Mouse (Mus musculus): ENCODE results near the gene Dram2.
"Not testable (repeated sequence)": the region's sequence is repeated elsewhere in the genome, so short reads cannot be mapped to it uniquely, and the experiment has no call there.

Gene Dram2

DNA sequence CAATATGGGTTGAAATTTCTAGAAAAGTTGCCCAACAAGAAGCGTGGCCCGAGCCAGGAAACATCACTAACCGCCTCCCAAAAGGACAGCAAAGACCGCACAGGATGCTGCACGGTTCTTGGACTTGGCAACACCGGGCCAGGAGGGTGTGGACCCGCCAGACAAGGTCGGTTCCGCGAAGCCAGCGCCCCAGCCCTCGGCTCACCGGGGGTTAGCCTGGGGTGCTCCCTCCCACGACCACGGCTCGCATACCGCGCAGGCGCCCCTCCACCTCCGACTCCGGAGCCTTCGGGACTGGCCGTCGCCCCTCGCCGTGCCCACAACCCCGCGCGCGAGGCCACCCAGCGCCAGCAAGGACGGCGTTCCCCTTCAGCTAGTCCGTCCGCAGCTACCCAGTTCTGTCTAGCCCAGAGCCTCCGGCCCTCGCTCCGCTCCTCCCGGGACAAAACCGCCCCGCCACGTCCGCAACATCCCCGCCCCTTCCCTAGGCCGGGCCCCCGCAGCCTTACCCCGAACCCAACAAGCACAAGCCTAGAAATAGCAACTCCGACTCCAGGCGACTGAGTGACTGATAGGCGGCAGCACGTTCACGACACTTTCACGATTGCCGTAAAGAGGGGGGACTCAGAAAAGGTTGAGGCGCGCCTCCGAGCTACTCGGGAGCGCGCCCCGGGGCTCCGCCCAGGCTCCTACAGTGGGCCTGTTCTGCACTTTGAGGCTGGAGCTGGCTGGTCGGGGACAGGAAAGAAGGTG, at the start of gene Dram2, which contains the start of gene Cept1:
TSS of gene Dram2 (plus strand) at position 628 of the 753 bp plus-strand sequence.
TSS of gene Cept1 (minus strand) at position 632 of the 753 bp plus-strand sequence.
- DNase-seq (ENCODE audit: low spot score in 2 of 2) = peak; percentile 71 to 88

GRCm38 (mm10) chr3:106500510-106500909, 47.1 kb upstream of the Dram2 start:
- no peak for DNase-seq (ENCODE audit: low spot score in 2 of 2)

GRCm38 (mm10) chr3:106502892-106503291, 44.7 kb upstream of the Dram2 start:
- DNase-seq (ENCODE audit: low spot score in 2 of 2) = no peak

DNA sequence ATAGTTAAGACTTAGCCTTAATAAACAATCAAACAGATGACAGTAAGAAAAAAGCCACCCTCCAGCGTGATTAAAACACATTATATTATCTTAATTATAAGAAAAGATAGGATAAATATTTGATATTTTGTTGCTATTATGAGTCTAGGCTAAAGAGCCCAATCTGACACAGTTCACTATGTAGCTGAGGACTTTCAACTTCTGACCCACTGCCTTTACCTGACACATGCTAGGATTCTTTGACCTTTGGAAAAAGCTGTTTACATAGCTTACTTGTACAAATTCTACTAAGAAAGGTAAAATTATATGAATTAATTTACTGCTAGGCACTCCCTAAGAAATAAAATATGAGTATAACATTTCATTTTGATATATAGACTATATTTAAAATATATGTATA, 36.9 kb upstream of the Dram2 start:
- DNase-seq (ENCODE audit: low spot score in 2 of 2) = no peak

GRCm38 (mm10) chr3:106515016-106515415, 32.6 kb upstream of the Dram2 start:
- DNase-seq (ENCODE audit: low spot score in 2 of 2) = no peak

DNA sequence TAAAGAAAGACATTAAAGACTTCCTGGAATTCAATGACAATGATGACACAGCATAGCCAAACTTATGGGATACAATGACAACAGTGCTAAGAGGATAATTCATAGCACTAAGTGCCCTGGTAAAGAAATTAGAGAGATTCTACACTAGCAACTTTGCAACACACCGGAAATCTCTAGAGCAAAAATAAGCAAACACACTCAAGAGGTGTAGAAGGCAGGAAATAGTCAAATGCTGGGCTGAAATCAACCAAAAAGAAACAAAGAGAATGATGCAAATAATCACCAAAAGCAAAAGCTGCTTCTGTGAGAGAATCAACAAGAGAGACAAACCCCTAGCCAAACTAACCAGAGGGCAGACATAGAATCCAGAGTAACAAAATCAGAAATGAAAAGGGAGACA, 24.9 kb upstream of the Dram2 start:
- no peak for DNase-seq (ENCODE audit: low spot score in 2 of 2)

- no peak for DNase-seq (ENCODE audit: low spot score in 2 of 2)
These were observed 21.2 kb upstream of the Dram2 start for GRCm38 (mm10) chr3:106526411-106526810.

GRCm38 (mm10) chr3:106528032-106528431, 19.6 kb upstream of the Dram2 start:
- no peak for DNase-seq (ENCODE audit: low spot score in 2 of 2)

GRCm38 (mm10) chr3:106533277-106533676, 14.3 kb upstream of the Dram2 start:
- DNase-seq (ENCODE audit: low spot score in 2 of 2) = no peak

DNA sequence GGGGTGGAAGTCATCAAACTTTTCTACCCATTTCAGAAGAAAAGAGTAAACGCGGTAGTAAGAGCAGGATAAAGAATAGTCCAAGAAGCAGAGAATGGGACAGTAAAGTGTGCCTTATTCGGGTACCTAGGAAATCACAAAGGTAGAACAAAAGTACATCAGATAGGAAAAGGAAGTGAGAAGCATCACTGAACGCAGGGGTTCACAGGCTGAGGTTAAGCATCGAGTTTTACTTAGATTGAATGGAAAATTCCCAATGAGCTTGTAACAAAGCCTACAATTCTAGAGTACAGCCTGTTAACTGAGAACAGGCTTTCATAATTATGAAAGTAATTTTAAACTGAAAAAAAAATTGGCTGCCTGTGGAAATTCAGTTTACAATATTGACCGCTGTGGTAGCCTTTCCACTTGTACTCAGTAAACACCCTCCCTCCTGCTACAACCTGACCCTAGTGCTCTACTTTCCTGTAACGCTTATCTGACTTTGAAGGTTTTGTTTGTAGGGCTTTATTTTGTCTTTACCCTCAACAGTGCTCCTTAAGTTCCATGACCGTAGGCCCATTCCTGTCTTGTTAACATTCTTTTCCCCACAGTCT, 2.8 kb upstream of the Dram2 start:
- no peak for DNase-seq (ENCODE audit: low spot score in 2 of 2)

- no peak for DNase-seq (ENCODE audit: low spot score in 2 of 2)
These were observed 434 bp downstream of the Dram2 start for GRCm38 (mm10) chr3:106547924-106548539.

GRCm38 (mm10) chr3:106548971-106549370, 1.4 kb downstream of the Dram2 start:
- DNase-seq (ENCODE audit: low spot score in 2 of 2) = no peak

- DNase-seq (ENCODE audit: low spot score in 2 of 2) = no peak
These were observed 5.8 kb downstream of the Dram2 start for GRCm38 (mm10) chr3:106553411-106553810.

GRCm38 (mm10) chr3:106555743-106556250, 8.2 kb downstream of the Dram2 start:
- DNase-seq (ENCODE audit: low spot score in 2 of 2) = no peak

- no peak for DNase-seq (ENCODE audit: low spot score in 2 of 2)
These were observed 10.7 kb downstream of the Dram2 start for GRCm38 (mm10) chr3:106558271-106558670.

DNA sequence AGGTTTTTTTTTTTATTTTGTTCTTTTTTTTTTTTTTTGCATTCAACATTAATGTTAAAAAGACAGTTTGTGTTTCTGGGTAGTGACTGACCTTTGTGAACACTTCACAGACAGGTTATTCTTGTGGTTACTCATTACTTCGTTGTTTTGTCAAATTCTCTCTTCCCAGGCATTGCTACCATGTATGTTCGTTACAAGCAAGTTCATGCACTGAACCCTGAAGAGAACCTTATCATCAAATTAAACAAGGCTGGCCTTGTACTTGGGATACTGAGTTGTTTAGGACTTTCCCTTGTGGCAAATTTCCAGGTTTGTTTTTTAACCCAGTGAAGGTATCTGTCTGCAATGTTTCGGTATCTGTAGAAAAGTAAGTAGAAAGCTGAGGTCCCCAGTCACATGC, 18.3 kb downstream of the Dram2 start:
- no peak for DNase-seq (ENCODE audit: low spot score in 2 of 2)

DNA sequence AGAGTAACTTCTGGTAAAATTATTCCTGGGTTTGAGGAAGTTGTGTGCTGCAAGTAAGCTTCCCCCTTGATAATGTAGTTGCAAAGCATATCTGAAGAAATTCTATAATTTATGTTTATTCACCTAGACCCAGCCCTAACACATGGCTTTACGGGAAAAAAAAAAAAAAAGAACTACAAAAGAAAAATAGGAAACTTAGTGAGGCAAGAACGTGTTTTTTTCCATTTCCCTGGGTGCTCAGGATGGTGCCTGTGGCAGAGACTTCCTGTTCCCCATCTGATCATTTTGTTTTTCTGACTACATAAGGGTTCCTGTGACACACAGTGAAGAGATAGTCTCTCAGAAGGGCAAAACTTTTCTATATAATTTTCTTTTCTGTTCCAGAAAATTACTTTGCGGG, 25.6 kb downstream of the Dram2 start:
- DNase-seq (ENCODE audit: low spot score in 2 of 2) = no peak

- DNase-seq (ENCODE audit: low spot score in 2 of 2) = no peak
These were observed 31.7 kb downstream of the Dram2 start for GRCm38 (mm10) chr3:106579296-106579695.

GRCm38 (mm10) chr3:106593631-106594030, 46.0 kb downstream of the Dram2 start:
- DNase-seq (ENCODE audit: low spot score in 2 of 2) = not testable (repeated sequence)

DNA sequence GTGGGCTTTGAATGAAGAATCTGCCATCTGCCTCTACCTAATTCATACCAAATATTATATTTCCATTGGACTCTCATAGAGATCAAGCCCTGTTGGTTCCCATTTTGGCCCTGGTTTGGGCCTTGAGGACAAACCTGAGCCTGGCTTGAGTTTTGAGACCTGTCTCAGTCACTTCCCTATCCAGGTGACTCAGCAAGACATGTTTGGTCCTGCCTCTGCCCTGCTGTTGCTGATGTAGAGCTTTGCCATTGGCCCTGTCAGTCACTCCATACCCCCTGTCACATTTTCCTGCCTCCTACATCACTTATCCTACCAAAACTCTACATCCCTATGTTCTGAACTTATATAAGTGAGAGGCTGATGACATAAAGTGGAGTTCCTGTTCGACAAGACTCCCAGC, 70.5 kb downstream of the Dram2 start:
- no peak for DNase-seq (ENCODE audit: low spot score in 2 of 2)
